Mouse (Mus musculus) heart, embryonic 10.5 days (tissue): ENCODE results near the gene Nav2. TPM values are rescaled to one million over a fixed set of nuclear protein-coding genes. Genes with fewer than 3 reads are reported as not detected.

Experiments
- DNase-seq: peaks from one replicate; pipeline ENCODE4 v3.0.0-alpha.2; 2017; ENCODE audit warnings: low spot score
- H3K27ac ChIP-seq: fragments of 300-500 bp; sonication (generic); 2 replicates; pipeline ENCODE4 v1.5.1; 2016; ENCODE audit warnings: mild to moderate bottlenecking
- H3K27me3 ChIP-seq: fragments of 300-500 bp; sonication (generic); 2 replicates; pipeline ENCODE4 v1.6.1; 2016; ENCODE audit warnings: mild to moderate bottlenecking; ENCODE audit not compliant: poor library complexity, insufficient read depth, severe bottlenecking
- H3K36me3 ChIP-seq: fragments of 300-500 bp; sonication (generic); 2 replicates; pipeline ENCODE4 v1.6.1; 2016; ENCODE audit warnings: mild to moderate bottlenecking, moderate library complexity
- H3K4me1 ChIP-seq: fragments of 300-500 bp; sonication (generic); 2 replicates; pipeline ENCODE4 v1.6.1; 2016; ENCODE audit warnings: mild to moderate bottlenecking
- H3K4me3 ChIP-seq: fragments of 300-500 bp; sonication (generic); 2 replicates; pipeline ENCODE4 v1.5.1; 2016; ENCODE audit warnings: mild to moderate bottlenecking, moderate library complexity
- H3K9me3 ChIP-seq: fragments of 300-500 bp; sonication (generic); 2 replicates; pipeline ENCODE4 v1.6.1; 2016; ENCODE audit warnings: mild to moderate bottlenecking, moderate library complexity
- WGBS: fragments of 180-500 bp; shearing (Covaris S2); methylation state at CpG from one replicate; pipeline ENCODE4 v1.1.7; 2016; 5-methylcytosine and 5-hydroxymethylcytosine counted together
- polyA plus RNA-seq: library from polyadenylated mRNA; unstranded; fragments of >200 nt; fragmentation: Nextera tagmentation; extraction: Ambion mirVana; gene quantifications from 2 replicates; pipeline ENCODE4 v1.2.1, GENCODE M21; 2016

Gene Nav2
- polyA plus RNA-seq, 1 experiment from 2014 or later = 23.3 TPM

- WGBS = 86% methylated on average over 7 of the region's 7 CpGs
- Histone ChIP-seq H3K27me3 (no peaks in the 10 kb centered on the region), H3K27ac (no peak overlapping the region), H3K4me1 (no peaks in the 10 kb centered on the region), H3K36me3 (no peaks in the 10 kb centered on the region), H3K9me3 (no peaks in the 10 kb centered on the region), H3K4me3 (no peak overlapping the region)
- no peak for DNase-seq
These were observed 522.3 kb downstream of the Nav2 start for GRCm38 (mm10) chr7:49430808-49431207.

GRCm38 (mm10) chr7:49433945-49434344 lies 525.4 kb downstream of the Nav2 start:
- Histone ChIP-seq H3K4me1 (peaks cover 14% of the 10 kb centered on the region), H3K27me3 (no peaks in the 10 kb centered on the region), H3K4me3 (no peak overlapping the region), H3K27ac (no peak overlapping the region), H3K9me3 (no peaks in the 10 kb centered on the region), H3K36me3 (no peaks in the 10 kb centered on the region)
- no peak for DNase-seq

GRCm38 (mm10) chr7:49436492-49436891 lies 528.0 kb downstream of the Nav2 start:
- no peaks in the 10 kb centered on the region for H3K27me3 ChIP-seq
- H3K4me1 ChIP-seq = peaks cover 16% of the 10 kb centered on the region
- no peaks in the 10 kb centered on the region for H3K9me3 ChIP-seq
- no peak overlapping the region for H3K27ac ChIP-seq
- no peak overlapping the region for H3K4me3 ChIP-seq
- no peaks in the 10 kb centered on the region for H3K36me3 ChIP-seq
- 80% methylated on average over 7 of the region's 7 CpGs for WGBS
- no peak for DNase-seq

- Histone ChIP-seq H3K4me3 (no peak overlapping the region), H3K27ac (peak overlapping the region; percentile 56), H3K4me1 (peaks cover 19% of the 10 kb centered on the region), H3K27me3 (no peaks in the 10 kb centered on the region), H3K9me3 (no peaks in the 10 kb centered on the region), H3K36me3 (no peaks in the 10 kb centered on the region)
- DNase-seq = no peak
- 13% methylated on average over 11 of the region's 11 CpGs for WGBS
These were observed 529.4 kb downstream of the Nav2 start for GRCm38 (mm10) chr7:49437901-49438300.

- DNase-seq = no peak
- Histone ChIP-seq H3K27me3 (no peaks in the 10 kb centered on the region), H3K4me1 (peaks cover 28% of the 10 kb centered on the region), H3K4me3 (no peak overlapping the region), H3K36me3 (no peaks in the 10 kb centered on the region), H3K27ac (peak overlapping the region; percentile 56; the same call in 1 of the 2 replicates), H3K9me3 (no peaks in the 10 kb centered on the region)
- 38% methylated on average over 2 of the region's 2 CpGs for WGBS
These were observed 530.6 kb downstream of the Nav2 start for GRCm38 (mm10) chr7:49439136-49439535.

- H3K27ac ChIP-seq = no peak overlapping the region
These were observed 531.9 kb downstream of the Nav2 start for GRCm38 (mm10) chr7:49440333-49440969.

GRCm38 (mm10) chr7:49442174-49442573 lies 533.7 kb downstream of the Nav2 start:
- Histone ChIP-seq H3K9me3 (no peaks in the 10 kb centered on the region), H3K4me3 (no peak overlapping the region), H3K36me3 (no peaks in the 10 kb centered on the region), H3K4me1 (peaks cover 32% of the 10 kb centered on the region), H3K27ac (no peak overlapping the region), H3K27me3 (no peaks in the 10 kb centered on the region)
- no peak for DNase-seq
- WGBS = 74% methylated on average over 8 of the region's 8 CpGs

More at GRCm38 (mm10) chr7:49440333-49440969, 531.9 kb downstream of the Nav2 start:
- H3K9me3 ChIP-seq = no peaks in the 10 kb centered on the region
- DNase-seq = no peak
- no peaks in the 10 kb centered on the region for H3K27me3 ChIP-seq
- peaks cover 32% of the 10 kb centered on the region for H3K4me1 ChIP-seq
- no peak overlapping the region for H3K4me3 ChIP-seq
- H3K36me3 ChIP-seq = no peaks in the 10 kb centered on the region
- WGBS = 90% methylated on average over 14 of the region's 14 CpGs

- H3K4me3 ChIP-seq = no peak overlapping the region
- DNase-seq = no peak
- WGBS = 76% methylated on average over 3 of the region's 3 CpGs
- H3K36me3 ChIP-seq = 0 out of 2 replicates have a peak, but pooled peaks cover 6% of the 10 kb centered on the region
- peaks cover 54% of the 10 kb centered on the region for H3K4me1 ChIP-seq
- H3K9me3 ChIP-seq = no peaks in the 10 kb centered on the region
- peak overlapping the region; percentile 22; the same call in 1 of the 2 replicates for H3K27ac ChIP-seq
- peaks cover 10% of the 10 kb centered on the region for H3K27me3 ChIP-seq
These were observed 540.1 kb downstream of the Nav2 start for GRCm38 (mm10) chr7:49448580-49448979.

GRCm38 (mm10) chr7:49450261-49451141 lies 542.0 kb downstream of the Nav2 start:
- Histone ChIP-seq H3K4me1 (peaks cover 48% of the 10 kb centered on the region), H3K9me3 (no peaks in the 10 kb centered on the region), H3K36me3 (peaks cover 13% of the 10 kb centered on the region; the same call in 1 of the 2 replicates), H3K27me3 (peaks cover 11% of the 10 kb centered on the region), H3K4me3 (peak overlapping the region; percentile 38), H3K27ac (peak overlapping the region; percentile 72)
- no peak for DNase-seq
- 13% methylated on average over 22 of the region's 22 CpGs for WGBS

GRCm38 (mm10) chr7:49451240-49451639 lies 542.7 kb downstream of the Nav2 start:
- H3K4me1 ChIP-seq = peaks cover 48% of the 10 kb centered on the region
- H3K4me3 ChIP-seq = peak overlapping the region; percentile 38; the same call in 1 of the 2 replicates
- H3K27ac ChIP-seq = peak overlapping the region; percentile 72; the same call in 1 of the 2 replicates
- H3K27me3 ChIP-seq = peaks cover 11% of the 10 kb centered on the region
- DNase-seq = no peak
- H3K36me3 ChIP-seq = peaks cover 13% of the 10 kb centered on the region; the same call in 1 of the 2 replicates
- WGBS = 83% methylated on average over 10 of the region's 10 CpGs
- H3K9me3 ChIP-seq = no peaks in the 10 kb centered on the region

GRCm38 (mm10) chr7:49452274-49452673 lies 543.8 kb downstream of the Nav2 start:
- 0 out of 2 replicates have a peak overlapping the region, but pooled peaks have one; percentile 42 for H3K27ac ChIP-seq
- H3K4me1 ChIP-seq = peaks cover 51% of the 10 kb centered on the region
- no peaks in the 10 kb centered on the region for H3K9me3 ChIP-seq
- H3K4me3 ChIP-seq = no peak overlapping the region; the same call in 1 of the 2 replicates
- WGBS = 40% methylated on average over 11 of the region's 11 CpGs
- peaks cover 13% of the 10 kb centered on the region; the same call in 1 of the 2 replicates for H3K36me3 ChIP-seq
- DNase-seq = no peak
- peaks cover 11% of the 10 kb centered on the region for H3K27me3 ChIP-seq

GRCm38 (mm10) chr7:49454601-49455000 lies 546.1 kb downstream of the Nav2 start:
- H3K4me1 ChIP-seq = peaks cover 43% of the 10 kb centered on the region
- H3K27me3 ChIP-seq = peaks cover 11% of the 10 kb centered on the region
- no peaks in the 10 kb centered on the region for H3K9me3 ChIP-seq
- no peak overlapping the region for H3K27ac ChIP-seq
- no peak overlapping the region for H3K4me3 ChIP-seq
- WGBS = 83% methylated on average over 5 of the region's 5 CpGs
- DNase-seq = no peak
- H3K36me3 ChIP-seq = peaks cover 16% of the 10 kb centered on the region; the same call in 1 of the 2 replicates

- DNase-seq = no peak
- H3K36me3 ChIP-seq = peaks cover 16% of the 10 kb centered on the region; the same call in 1 of the 2 replicates
- H3K9me3 ChIP-seq = no peaks in the 10 kb centered on the region
- 43% methylated on average over 2 of the region's 2 CpGs for WGBS
- H3K27ac ChIP-seq = no peak overlapping the region
- peaks cover 12% of the 10 kb centered on the region for H3K27me3 ChIP-seq
- H3K4me1 ChIP-seq = peaks cover 28% of the 10 kb centered on the region
- no peak overlapping the region for H3K4me3 ChIP-seq
These were observed 547.6 kb downstream of the Nav2 start for GRCm38 (mm10) chr7:49456148-49456547.
